Mouse (Mus musculus) heart, postnatal 0 days (tissue): ENCODE data around the gene Trim44. TPM values are rescaled to one million over a fixed set of nuclear protein-coding genes. Genes with fewer than 3 reads are reported as not detected.
A peak's percentile ranks its signal among the peaks of the same experiment; 100 is the strongest.

Source experiments
- ATAC-seq: fragments of 200-750 bp; cut with Nextera tagmentation; 2 replicates; pipeline ENCODE4 v1.8.0; 2017; ENCODE audit warnings: low read depth, moderate number of reproducible peaks, moderate library complexity; ENCODE audit not compliant: insufficient read depth
- DNase-seq: peaks from one replicate; pipeline ENCODE4 v3.0.0-alpha.2; 2016; ENCODE audit warnings: low spot score
- H3K27ac ChIP-seq: fragments of 300-500 bp; sonication (generic); 2 replicates; pipeline ENCODE4 v1.5.1; 2014; ENCODE audit warnings: low read depth, mild to moderate bottlenecking
- H3K27me3 ChIP-seq: fragments of 300-500 bp; sonication (generic); 2 replicates; pipeline ENCODE4 v1.6.1; 2014; ENCODE audit warnings: low read length, mixed read lengths; ENCODE audit not compliant: control insufficient read depth, insufficient read depth
- H3K36me3 ChIP-seq: fragments of 300-500 bp; sonication (generic); replicated peaks from 2 replicates; pipeline ENCODE4 v1.6.1; 2014; ENCODE audit warnings: low read length, mixed read lengths; ENCODE audit not compliant: control insufficient read depth, insufficient read depth
- H3K4me1 ChIP-seq: fragments of 300-500 bp; sonication (generic); 2 replicates; pipeline ENCODE4 v1.6.1; 2014; ENCODE audit warnings: antibody characterized with exemption; ENCODE audit not compliant: control insufficient read depth, insufficient read depth
- H3K4me2 ChIP-seq: fragments of 300-500 bp; sonication (generic); 2 replicates; pipeline ENCODE4 v1.6.1; 2014; ENCODE audit warnings: low read depth, mild to moderate bottlenecking, low read length, moderate library complexity
- H3K4me3 ChIP-seq: fragments of 300-500 bp; sonication (generic); 2 replicates; pipeline ENCODE4 v1.5.1; 2014; ENCODE audit warnings: low read depth, low read length
- H3K9ac ChIP-seq: fragments of 300-500 bp; sonication (generic); replicated peaks from 2 replicates; pipeline ENCODE4 v1.6.1; 2014; ENCODE audit warnings: low read depth, low read length, mixed read lengths
- H3K9me3 ChIP-seq: fragments of 300-500 bp; sonication (generic); replicated peaks from 2 replicates; pipeline ENCODE4 v1.6.1; 2016; ENCODE audit warnings: low read length; ENCODE audit not compliant: control insufficient read depth
- CTCF ChIP-seq: IDR thresholded peaks from 2 replicates; pipeline ENCODE4 v1.5.1; 2016; ENCODE audit warnings: antibody characterized with exemption, control low read depth, low read depth
- EP300 ChIP-seq: IDR thresholded peaks from 2 replicates; pipeline ENCODE4 v1.6.1; 2016; ENCODE audit warnings: antibody characterized with exemption, low read depth
- WGBS: fragments of 180-500 bp; shearing (Covaris S2); extraction: QIAGEN DNeasy Blood & Tissue Kit; methylation state at CpG from one replicate; pipeline ENCODE4 v1.1.7; 2014; 5-methylcytosine and 5-hydroxymethylcytosine counted together
- polyA plus RNA-seq: library from polyadenylated mRNA; unstranded; fragments of >200 nt; fragmentation: Nextera tagmentation; extraction: Ambion mirVana; gene quantifications from 2 replicates; pipeline ENCODE4 v1.2.1, GENCODE M21; 2015
- total RNA-seq: library from RNA; depleted of rRNA; stranded (reverse); fragments of >200 nt; gene quantifications from 2 replicates; pipeline ENCODE4 v1.2.3, GENCODE M21; 2014; ENCODE audit warnings: low replicate concordance; rRNA removed

Gene Trim44
- total and polyA plus RNA-seq, 2 experiments from 2014 or later, result 10.9 to 23.0 TPM

- Histone ChIP-seq H3K27me3 (0 out of 2 replicates have a peak, but pooled peaks cover 1% of the 10 kb centered on the region), H3K9ac (no peak overlapping the region), H3K27ac (no peak overlapping the region), H3K4me1 (peaks cover 5% of the 10 kb centered on the region; the same call in 1 of the 2 replicates), H3K4me3 (no peak overlapping the region), H3K9me3 (no peaks in the 10 kb centered on the region), H3K36me3 (no peaks in the 10 kb centered on the region), H3K4me2 (no peak overlapping the region)
- 15% methylated on average over 4 of the region's 4 CpGs for WGBS
- peak; percentile 59 for DNase-seq
- TF ChIP-seq CTCF, result no peak
- no peak for TF ChIP-seq EP300
- ATAC-seq, result peak; percentile 92
Measured at GRCm38 (mm10) chr2:102252651-102253050, 155.0 kb downstream of the Trim44 start.

Other genes starting within 250 kb of the Trim44 start
- 3.5 and 8.5 TPM in 2 replicates for gene Ldlrad3, start 221.4 kb downstream of the Trim44 start, total RNA-seq
- gene Ldlrad3, start 221.4 kb downstream of the Trim44 start, polyA plus RNA-seq, result 5.2 and 5.4 TPM in 2 replicates
- 2.7 and 7.1 TPM in 2 replicates for gene Fjx1, start 44.7 kb upstream of the Trim44 start, total RNA-seq
- gene Fjx1, start 44.7 kb upstream of the Trim44 start, polyA plus RNA-seq, result 0.74 and 0.75 TPM in 2 replicates
- 1.4 and 12.1 TPM in 2 replicates for gene Pamr1, start 142.2 kb upstream of the Trim44 start, total RNA-seq
- gene Pamr1, start 142.2 kb upstream of the Trim44 start, polyA plus RNA-seq, result 2.7 and 3.0 TPM in 2 replicates